Mouse (Mus musculus): ENCODE results near the gene Hdc.

- TF ChIP-seq ZNF384 (IDR thresholded peaks at IDR 0.05; ENCODE audit: low read depth, low read length), result no peak
- no peak for TF ChIP-seq CHD2 (IDR thresholded peaks at IDR 0.05; ENCODE audit: low read depth, low read length)
- TF ChIP-seq ZC3H11A (IDR thresholded peaks at IDR 0.05; ENCODE audit: borderline replicate concordance, low read depth, low read length), result no peak
- TF ChIP-seq HCFC1 (IDR thresholded peaks at IDR 0.05; ENCODE audit: borderline replicate concordance, insufficient read depth, low read length), result no peak
Observed at GRCm38 (mm10) chr2:126606061-126606687, 12.9 kb downstream of the Hdc start.

Measured in ES-E14 (cell line).